Mouse (Mus musculus) embryo, embryonic 11.5 days (tissue): ENCODE data around the gene Sec24c.
"Not testable (repeated sequence)": the region's sequence is repeated elsewhere in the genome, so short reads cannot be mapped to it uniquely, and the experiment has no call there.

Source experiments
- DNase-seq: peaks from one replicate; pipeline ENCODE4 v3.0.0-alpha.2; 2012; ENCODE audit warnings: low read depth, low spot score

Sec24c gene

DNA sequence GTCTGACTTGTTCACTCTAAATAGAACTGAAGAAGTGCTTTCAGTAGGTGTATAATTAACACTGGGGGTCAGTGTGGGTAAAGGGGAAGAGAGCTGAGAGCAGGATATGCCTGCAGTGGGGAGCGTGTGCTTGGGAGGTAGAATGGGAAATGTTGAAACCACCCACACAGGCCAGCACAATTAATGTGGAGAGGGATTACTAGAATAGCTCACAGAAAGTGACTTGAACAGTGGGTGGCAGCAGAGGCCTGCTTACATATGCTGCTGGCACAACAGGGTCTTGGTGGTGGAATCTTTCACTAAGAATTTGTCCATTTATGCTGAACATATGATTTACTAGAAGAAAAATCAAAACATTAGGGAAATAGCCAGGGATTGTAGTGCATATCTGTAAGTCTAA, 22.9 kb downstream of the Sec24c start:
- no peak for DNase-seq

DNA sequence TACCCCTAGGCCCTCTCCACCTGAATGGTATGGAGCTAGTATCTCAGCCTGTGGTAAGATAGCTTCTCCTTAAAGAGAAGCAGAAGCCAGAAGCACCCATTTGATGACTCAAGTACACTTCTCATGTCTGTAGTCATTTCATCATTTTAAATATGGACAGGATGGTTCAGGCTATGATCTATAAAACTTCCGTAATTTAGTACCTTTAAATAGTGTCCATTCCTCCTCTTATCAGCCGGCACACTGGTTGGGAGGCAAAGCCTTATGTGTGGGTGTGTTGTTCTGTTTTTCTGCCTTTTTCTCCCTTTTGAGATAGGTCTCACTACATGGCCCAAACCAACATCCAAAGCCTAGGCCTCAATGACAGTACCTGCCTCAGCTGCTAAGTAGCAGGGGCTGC, 24.4 kb downstream of the Sec24c start:
- no peak for DNase-seq

DNA sequence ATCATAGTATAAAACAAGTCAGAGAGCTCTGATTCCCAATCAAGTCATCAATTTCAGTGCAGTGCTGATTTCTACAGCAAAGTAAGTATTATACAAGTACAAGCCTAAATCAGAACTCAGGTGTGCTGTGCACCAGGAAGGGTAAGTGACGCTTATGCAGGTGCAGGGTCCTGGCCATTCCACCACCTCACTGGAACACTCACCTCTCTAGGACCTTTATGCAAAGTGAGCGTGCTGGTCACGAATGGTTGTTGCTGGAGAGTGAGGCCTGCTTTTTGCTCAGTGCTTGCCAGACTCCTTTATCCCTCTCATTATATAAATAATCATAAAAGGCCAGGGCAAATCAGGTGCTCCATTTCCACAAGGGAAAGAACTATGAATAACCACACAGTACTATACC, 26.3 kb downstream of the Sec24c start:
- DNase-seq = no peak

DNA sequence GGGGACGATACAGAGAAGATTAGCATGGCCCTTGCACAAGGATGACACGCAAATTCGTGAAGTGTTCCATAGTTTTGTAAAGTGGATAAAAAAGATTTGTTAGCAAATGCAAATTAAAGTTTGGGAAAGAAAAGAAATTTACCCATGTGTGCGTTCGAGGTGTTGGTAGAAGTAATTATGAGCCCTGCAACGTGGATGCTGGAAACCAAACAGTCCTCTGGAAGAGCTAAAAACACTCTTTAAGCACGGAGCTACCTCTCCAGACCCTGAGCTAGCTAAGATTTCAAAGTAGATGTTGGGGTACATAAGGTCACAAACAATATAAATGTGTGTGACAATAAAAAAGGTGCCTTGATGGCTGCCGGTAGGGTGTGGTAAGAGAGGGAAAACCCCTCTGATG, 27.4 kb downstream of the Sec24c start:
- DNase-seq = no peak

DNA sequence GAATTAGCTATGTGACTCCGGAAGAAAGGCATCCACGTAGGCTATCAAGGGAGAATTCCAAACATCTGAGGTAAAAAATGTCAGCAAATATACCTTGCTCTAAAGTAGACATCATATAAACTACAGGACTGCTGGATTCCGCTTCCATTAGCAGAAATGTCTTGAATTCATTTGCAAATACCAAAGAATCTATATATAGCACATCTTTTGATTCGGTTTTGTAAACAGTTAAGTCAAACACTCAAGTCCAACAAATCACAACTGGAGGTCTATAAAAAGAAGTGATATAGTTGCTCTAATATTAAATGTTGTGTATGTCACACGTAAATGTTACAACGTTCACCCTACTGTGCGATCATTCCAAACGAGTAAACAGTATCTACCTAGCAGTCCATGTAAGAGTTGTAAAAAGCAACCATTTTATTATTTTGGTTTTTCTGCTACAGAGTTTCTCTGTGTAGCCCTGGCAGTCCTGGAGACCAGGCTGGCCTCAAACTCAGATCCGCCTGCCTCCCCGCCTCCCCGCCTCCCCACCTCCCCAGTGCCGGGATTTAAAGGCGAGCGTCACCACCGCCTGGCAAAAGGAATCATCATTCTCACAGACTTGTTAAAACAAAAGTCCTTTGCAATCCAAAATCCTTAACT, 28.1 kb downstream of the Sec24c start:
- DNase-seq = no peak

DNA sequence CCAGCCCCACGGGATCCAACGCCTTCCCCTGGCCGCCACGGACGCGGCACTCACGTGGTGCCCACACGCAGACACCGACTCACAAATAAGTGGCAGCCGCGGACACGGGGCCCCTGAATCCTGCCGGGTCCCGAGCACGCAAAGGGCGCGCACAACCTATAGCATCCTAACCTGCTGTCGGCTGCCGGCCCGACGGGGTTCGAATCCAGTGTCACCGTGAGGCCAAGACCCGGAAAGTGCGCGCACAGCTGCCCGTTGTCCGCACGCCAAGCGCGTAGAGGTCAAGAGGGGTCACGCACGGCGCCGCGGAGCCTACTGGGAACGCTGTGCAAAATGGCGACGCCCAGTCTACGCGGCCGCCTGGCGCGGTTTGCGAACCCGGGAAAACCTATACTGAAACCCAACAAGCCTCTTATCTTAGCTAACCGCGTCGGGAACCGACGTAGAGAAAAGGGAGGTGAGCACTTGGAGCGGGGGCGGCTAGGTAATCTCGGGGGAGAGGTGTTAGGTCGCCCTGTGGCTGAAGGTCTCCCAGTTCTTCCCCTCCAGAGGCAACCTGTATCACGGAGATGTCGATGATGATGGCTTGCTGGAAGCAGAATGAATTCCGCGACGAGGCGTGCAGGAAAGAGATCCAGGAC, 28.8 kb downstream of the Sec24c start, which contains the start of gene Chchd1:
Gene Chchd1, plus strand, starts transcription at position 266 of the 641 bp plus-strand sequence.
- DNase-seq = peak; percentile 85

DNA sequence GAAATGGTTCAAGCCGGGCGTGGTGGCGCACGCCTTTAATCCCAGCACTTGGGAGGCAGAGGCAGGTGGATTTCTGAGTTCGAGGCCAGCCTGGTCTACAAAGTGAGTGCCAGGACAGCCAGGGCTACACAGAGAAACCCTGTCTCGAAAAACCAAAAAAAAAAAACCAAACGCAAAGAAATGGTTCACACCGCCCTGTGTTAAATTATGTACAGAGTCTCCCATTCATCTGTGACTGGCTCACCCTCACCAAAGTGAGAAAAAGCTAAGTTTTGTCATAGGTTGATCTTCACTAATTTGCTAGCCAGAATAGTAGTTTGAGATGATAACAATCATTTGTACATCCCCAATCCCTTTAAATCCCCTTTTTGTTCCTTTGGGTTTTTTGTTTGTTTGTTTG, 29.4 kb downstream of the Sec24c start:
- DNase-seq = not testable (repeated sequence)

DNA sequence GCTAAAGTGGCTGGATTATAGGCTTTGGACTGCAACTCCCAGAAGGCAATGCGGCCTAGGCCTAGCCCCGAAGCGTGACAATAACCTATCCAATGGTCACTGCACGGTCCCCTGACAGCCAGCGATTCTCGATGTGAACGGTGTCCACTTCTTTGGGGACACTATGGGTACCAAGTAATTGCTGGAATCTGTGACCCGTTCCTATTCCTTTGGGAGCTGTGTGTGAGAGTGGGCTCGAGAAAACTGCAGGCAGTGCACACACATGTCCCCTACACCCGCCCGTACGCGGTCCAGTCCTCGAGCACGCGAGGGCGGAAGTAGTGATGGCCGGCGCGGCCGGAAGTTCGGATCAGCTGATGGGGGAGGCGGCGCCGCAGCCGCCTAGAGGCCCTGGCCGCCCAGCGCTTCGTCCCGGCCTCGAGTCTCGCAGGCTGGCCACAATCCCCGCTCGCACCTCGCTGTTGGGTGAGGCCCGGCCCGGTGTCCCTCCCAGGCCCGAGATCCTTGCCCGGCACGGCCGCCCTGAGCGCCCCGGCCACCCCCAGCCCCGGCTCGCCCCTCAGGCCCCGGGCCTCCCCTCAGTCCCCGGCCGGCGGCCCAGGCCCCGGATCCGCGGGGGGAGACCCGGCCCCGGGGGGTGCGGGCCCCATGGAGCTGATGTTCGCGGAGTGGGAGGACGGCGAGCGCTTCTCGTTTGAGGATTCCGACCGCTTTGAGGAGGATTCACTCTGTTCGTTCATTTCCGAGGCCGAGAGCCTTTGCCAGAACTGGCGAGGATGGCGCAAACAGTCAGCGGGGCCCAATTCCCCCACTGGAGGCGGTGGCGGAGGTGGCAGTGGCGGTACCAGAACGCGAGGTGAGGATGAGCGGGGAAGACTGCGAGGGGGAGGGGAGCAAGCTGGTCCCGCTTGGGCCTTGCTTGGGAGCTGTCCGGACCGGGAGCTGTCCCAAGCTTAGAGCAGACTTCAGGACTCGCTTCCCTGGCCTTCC, 33.4 kb downstream of the Sec24c start, which contains the start of gene Zswim8:
Gene Zswim8, plus strand, starts transcription at position 352 of the 990 bp plus-strand sequence.
- DNase-seq = peak; percentile 78

DNA sequence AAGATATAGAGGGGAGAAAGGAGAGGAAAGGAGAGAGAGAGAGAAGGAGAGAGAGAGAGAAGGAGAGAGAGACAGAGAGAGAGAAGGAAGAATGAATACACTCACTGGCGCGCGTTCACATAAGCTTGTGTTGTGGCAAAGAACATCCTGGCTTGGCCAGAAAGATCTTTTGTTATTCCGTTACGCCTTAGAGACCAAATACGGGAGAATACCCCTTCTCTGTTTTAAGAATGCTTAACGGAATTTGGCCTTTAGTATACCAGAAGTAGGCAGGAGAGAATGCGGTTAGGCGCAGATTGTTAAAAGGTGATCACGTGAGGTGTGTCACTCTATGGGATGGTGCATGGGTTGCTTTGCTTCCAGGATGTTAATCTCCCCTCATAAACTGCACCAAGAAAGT, 34.1 kb downstream of the Sec24c start:
- no peak for DNase-seq

DNA sequence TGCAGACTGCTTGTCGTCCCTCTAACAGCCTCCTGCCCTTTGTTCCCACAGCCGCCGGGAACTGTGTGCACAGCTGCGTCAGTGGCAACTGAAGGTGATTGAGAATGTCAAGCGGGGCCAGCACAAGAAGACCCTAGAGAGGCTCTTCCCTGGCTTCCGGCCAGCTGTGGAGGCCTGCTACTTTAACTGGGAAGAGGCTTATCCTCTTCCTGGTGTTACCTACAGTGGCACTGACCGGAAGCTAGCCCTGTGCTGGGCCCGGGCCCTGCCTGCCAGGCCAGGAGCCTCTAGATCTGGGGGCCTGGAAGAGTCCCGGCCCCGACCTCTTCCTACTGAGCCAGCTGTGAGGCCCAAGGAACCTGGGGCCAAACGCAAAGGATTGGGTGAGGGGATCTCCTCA, 39.7 kb downstream of the Sec24c start:
- no peak for DNase-seq

DNA sequence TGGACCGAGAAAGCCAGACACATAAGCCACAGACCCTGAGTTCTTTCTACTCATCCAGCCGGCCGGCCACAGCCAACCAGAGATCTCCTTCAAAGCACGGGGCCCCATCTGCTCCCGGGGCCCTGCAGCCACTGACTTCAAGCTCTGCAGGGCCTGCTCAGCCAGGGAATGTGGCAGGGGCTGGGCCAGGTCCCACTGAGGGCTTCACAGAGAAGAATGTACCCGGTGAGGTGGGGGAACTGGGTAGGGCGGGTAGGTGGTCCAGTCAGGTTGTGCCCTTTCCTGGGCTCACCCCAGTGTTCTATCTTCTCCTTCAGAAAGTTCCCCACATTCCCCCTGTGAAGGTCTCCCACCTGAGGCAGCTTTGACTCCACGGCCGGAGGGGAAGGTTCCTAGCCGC, 44.3 kb downstream of the Sec24c start:
- no peak for DNase-seq

DNA sequence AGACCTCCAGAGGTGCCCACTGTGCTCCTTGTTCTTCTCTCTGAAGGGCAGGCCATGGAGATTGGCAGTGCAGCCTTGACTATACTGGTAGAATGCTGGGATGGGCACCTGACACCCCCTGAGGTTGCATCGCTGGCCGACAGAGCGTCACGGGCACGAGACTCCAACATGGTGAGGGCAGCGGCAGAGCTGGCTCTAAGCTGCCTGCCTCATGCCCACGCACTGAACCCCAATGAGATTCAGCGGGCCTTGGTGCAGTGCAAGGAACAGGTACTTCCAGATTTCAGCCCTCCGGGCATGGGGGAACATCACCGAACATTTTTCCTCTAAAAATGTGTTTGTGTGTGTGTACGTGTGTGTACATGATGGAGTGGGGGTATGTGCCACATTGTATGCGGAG, 45.7 kb downstream of the Sec24c start:
- no peak for DNase-seq

DNA sequence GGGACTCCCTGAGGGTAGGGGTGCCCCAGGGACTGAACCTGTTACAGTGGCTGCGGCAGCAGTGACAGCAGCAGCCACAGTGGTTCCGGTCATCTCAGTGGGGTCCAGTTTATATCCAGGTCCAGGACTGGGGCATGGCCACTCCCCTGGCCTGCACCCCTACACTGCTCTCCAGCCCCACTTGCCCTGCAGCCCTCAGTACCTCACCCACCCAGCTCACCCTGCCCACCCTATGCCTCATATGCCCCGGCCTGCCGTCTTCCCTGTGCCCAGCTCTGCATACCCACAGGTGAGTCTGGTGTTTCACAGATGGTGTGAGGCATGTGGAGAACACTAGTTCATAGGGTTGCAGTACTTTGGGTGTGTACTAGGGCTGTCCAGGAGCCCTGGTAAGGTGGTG, 47.3 kb downstream of the Sec24c start:
- DNase-seq = no peak

DNA sequence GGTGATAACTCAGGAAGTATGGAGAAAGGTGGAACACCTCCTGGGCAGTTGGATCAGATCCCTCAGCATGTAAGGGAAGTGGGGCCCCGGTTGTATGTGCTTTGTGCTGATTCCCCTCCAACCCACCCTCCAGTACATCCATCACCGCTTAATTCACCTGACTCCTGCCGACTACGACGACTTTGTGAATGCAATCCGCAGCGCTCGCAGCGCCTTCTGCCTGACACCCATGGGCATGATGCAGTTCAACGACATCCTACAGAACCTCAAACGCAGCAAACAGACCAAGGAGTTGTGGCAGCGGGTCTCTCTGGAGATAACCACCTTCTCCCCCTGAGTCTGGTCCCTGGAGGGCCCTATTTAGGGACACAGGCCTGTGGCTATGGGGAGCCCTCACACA, 48.9 kb downstream of the Sec24c start:
- no peak for DNase-seq

DNA sequence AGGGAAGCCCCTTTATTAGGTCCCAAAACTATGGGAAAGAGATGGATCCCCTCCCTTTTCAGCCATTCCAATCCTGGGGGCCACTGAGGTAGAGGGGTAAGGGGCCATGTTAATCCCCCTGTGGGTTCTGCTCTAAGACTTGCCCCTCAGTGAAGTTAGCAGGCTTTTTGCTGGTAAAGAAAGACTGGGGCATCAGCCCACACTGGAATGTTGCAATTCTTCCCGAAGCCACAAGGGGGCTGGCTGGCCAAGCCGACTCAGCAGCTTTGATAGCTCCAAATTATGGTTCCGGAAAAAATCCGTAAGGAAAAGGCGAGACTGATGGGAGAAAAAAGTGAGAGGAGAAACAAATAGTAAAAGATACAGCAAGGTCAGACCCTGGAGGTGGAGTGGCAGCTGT, 49.9 kb downstream of the Sec24c start:
- no peak for DNase-seq

DNA sequence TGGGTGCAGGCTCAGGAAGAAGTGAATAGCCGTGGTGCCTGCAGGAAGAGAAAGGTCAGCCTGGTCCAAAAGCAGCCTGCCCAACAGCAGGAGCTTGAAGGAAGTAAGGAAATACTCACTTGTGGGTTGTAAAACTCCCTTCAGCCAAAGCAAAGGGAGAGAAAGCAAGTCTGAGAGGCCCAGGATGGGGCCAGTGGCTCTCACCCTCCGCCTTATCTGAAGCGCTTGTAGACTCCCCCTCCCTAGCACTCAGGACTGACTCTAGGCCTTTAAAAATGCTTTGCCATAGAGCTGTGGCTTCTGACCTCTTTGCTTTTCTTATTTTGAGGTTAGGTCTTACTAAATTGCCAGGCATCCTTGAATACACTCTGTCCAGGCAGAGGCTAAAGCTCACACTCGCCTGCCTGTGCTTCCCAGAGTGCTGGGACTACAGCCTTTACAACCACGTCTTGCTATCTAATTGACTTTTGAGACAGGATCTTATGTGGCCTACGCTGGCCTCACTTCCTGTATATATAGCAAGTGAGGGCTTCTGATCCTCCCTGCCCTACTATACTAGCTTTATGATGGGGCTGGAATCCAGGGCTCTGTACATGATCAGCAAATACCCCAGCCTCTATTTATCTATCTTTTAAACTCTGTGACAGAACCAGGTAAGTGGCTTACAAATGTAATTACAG, 51.7 kb downstream of the Sec24c start:
- DNase-seq = no peak

DNA sequence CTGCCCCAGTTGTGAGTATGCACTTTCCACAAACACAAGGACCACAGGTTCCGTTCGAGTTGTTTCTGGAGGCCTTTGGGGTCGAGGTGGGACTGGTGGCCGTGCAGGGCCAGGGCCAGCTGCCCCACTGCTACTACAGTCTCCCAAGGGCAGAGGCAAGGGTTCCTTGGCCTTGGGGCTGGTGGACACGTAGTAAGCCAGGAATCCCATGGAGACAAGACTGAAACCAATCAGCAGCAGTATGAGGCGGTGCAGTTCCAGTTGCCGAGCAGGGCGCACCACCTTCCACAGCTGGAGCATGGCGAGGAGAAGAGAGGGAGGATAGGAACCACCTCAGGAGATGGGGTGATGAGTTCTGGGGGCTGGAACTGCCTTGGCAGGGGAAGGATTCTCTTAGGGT, 55.8 kb downstream of the Sec24c start:
- no peak for DNase-seq

DNA sequence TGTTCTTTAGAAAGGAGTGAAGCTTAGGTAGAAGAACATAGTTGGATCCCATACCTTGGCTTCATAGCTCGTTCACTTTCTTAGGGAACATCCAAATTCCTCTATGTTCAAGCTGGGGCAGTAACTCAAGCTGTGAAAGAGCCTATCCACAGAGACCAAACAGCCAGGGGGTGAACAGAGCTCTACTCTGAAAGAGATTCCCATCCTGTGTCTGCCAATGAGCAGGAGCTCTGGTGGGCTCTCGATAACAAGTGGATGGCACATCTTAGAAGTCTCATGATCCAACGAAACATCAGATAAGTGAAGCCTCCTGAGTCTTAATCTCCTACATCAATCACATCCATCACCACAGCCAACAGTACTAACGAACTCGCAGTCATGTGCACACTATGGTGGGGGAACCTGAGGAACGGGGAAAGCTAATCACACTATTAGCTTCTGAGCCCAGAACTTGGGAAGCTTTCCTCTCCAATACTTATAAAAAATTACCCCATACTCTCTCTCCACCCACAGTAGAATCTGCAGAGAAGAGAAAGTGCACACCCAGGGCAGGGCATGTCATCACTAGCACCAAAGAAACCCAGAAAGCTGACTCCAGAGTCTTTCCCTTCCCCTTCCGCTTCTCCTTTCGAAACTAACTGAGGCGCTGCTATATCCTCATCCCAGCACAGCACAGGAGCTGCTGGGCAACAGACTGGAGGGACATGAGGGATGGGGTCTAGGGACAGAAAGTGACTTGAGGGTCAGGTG, 56.9 kb downstream of the Sec24c start:
- no peak for DNase-seq

DNA sequence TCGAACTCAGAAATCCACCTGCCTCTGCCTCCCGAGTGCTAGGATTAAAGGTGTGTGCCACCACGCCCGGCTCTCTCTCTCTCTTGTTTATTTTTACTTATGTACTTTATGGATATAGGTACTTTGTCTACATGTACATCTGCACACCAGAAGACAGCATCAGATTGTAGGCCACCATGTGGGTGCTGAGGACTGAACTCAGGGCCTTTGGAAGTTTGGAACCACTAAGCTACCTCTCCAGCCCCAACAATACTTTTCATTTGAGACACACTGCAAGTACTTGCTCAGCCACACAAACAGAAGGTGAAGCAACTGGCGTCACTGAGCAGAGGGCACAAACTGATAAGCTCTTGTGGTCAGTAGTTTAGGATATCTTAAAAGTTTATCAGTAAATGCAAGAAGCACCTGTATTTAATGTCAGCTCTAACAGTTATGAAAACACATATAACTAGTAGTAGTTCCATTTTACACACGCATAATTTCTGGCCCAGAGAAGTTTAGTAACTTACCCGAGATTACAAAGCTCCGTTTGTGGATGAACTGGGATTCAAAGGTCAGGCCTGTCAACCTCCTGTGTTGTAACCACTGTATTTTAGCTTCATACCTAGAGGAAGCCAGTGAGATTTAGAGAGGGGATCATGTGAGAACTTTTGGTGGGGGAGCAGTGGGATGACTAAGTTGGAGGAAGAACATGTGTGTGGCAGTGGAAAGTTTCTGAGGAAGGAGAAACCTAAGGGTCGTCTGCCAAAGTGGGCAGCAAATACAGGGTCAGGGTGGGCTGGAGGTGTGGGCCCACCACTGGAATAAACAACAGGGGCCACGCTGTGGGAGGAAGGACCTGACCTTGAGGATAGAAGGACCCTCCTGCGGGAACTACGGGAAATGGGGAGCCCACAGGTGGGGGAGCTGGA, 59.2 kb downstream of the Sec24c start:
- DNase-seq = no peak
